Mouse (Mus musculus): ENCODE data around the gene Vwa5b1. TPM values are rescaled to one million over a fixed set of nuclear protein-coding genes. Genes with fewer than 3 reads are reported as not detected.
A peak's percentile ranks its signal among the peaks of the same experiment; 100 is the strongest.

Gene Vwa5b1
- 1 to 10 TPM; 3.0 to 6.3 (median 4.0) TPM for total RNA-seq (2022)

DNA sequence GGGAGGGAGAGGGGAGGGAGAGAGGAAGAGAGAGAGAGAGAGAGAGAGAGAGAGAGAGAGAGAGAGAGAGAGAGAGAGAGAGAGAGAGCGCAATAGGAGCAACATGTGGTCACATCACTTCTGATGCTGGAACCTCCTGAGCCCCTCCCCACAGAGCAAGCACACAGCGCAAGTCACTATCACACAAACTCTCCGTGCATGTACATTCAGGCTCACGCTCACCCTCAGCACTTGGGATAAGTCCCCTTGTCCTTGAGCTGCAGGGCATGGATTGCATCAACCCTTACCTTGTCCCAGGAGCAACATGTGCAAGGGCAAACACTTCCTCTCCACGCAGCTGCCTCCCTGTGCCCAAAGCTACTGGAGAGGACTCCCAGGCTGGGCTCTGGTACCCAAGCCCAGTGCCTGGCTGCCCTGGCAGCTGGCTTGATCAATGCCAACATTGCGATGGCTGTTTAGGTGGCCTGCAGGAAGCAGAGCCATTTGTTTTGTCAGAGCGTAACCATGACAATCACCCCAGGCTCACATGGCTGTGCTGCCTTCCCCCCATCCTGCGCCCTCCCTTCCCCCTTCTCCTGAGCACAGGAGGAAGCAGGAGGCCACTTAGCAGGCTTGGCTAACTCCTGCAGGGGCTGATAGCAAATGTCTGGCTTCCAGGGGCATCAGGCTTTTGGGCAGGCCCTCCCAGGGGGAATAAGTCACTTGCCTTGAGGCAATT lies at the start of gene Vwa5b1:
TSS of gene Vwa5b1 (minus strand) at position 457 of the 718 bp plus-strand sequence.
- no peak for DNase-seq (ENCODE audit: low spot score in 2 of 2)

DNA sequence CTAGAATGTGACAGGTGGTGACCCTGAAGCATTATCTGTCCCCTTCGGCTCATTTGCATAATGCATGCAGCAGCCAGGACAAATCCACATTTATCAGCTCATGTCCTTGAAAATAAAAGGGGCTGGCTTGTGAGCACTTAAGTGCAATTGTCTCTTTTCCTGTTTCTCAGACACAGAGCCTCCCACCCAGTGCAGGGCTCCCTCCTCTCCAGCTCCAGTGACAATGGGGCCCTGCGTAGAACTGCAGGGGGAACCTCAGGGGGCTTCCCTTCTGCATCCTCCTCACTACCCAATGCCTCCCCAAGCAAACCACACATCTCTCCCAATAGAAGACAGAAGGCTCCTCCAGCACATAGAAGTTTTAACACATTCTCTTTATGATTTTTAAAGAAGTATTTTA lies 47.1 kb upstream of the Vwa5b1 start:
- no peak for DNase-seq (ENCODE audit: low spot score in 2 of 2)

- no peak for DNase-seq (ENCODE audit: low spot score in 2 of 2)
These were observed 44.4 kb upstream of the Vwa5b1 start for GRCm38 (mm10) chr4:138680124-138680523.

DNA sequence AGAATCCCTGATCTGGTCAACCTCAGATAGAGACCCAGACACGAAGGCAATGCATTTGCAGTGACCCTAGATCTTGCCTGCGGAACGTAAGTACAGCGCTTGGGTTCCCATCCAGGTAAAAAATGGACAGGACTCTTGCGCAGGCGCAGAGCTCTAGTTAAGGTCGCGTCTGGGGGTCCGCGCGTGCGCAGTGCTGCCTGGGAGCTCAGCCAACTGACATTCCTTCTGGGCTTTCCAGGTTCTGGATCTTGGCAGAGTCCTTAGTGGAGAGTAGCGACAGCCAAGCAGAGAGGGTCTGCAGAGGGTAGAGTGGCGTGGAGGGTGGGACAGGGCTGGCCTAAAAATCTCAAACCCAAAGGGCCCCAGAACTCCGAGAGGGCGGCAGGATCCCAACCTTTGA lies 41.9 kb upstream of the Vwa5b1 start:
- DNase-seq (ENCODE audit: low spot score in 2 of 2), result peak; percentile 54 to 63

DNA sequence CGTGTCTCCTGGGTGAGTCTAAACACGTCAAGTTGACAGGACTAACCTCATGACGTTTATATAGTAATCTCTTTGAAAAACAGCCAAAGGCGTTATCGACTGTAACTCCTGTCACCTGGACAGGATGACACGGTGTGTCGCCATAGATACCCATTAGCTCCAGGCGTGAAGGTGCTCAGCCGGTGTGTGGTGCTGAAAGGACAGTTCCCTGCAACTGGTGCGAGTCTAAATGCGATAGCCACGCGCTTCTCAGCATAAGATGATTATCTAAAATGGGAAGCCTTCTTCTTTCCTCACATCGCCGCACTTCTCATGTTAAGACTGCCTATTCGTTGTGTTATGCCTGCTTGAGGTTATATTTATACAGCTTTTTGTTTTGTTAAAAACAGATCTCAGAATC lies 40.8 kb upstream of the Vwa5b1 start:
- no peak for DNase-seq (ENCODE audit: low spot score in 2 of 2)

- no peak for DNase-seq (ENCODE audit: low spot score in 2 of 2)
These were observed 36.5 kb upstream of the Vwa5b1 start for GRCm38 (mm10) chr4:138672160-138672559.

GRCm38 (mm10) chr4:138670093-138670889 lies 34.6 kb upstream of the Vwa5b1 start:
- no peak for DNase-seq (ENCODE audit: low spot score in 2 of 2)

GRCm38 (mm10) chr4:138666521-138666920 lies 30.8 kb upstream of the Vwa5b1 start:
- DNase-seq (ENCODE audit: low spot score in 2 of 2), result no peak

GRCm38 (mm10) chr4:138659936-138660602 lies 24.4 kb upstream of the Vwa5b1 start:
- DNase-seq (ENCODE audit: low spot score in 2 of 2), result peak in 1 of 2 experiments; percentile 81

- DNase-seq (ENCODE audit: low spot score in 2 of 2), result no peak
These were observed 17.4 kb upstream of the Vwa5b1 start for GRCm38 (mm10) chr4:138653056-138653455.

DNA sequence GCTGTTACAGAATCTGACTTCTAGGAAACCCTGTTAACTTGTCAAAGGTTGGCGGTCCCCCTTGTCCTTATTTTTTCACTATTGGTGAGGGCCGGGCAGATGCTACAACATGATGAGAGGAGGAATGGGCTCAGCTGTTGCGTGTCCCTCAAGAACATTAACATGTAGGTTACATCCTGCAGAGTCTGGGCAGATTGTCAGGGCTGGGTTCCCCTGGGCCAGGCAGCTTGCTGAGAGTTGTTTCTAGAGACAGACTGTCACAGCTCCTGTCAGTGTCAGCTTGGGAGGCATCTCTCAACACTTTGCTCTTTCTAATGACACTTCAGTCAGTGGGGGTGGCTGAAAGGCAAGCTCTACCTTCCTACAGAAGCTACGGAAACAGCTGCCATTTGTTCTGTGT lies 16.2 kb upstream of the Vwa5b1 start:
- no peak for DNase-seq (ENCODE audit: low spot score in 2 of 2)

- DNase-seq (ENCODE audit: low spot score in 2 of 2), result no peak
These were observed 12.5 kb upstream of the Vwa5b1 start for GRCm38 (mm10) chr4:138648096-138648635.

DNA sequence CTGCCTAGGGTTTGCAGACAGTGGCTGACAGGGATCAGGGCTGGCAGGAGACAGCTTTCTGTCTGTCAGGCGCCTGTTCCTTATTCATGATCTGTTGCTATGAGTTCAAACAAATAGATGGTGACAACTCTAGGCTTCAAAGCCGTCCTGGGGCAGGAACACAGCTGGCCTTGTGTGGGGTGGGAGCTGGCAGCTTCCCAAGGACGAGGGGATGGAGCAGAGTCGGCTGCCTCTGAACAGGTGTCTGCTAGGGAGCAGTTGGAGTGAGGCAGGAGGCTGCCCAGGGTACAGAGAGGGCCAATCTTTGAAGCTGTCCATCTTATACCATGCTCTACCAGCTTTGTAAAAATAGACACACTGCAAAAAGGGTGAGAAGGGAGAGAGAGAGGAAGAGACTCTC lies 6.6 kb upstream of the Vwa5b1 start:
- no peak for DNase-seq (ENCODE audit: low spot score in 2 of 2)

- DNase-seq (ENCODE audit: low spot score in 2 of 2), result no peak
These were observed 445 bp upstream of the Vwa5b1 start for GRCm38 (mm10) chr4:138636146-138636511.

GRCm38 (mm10) chr4:138628256-138628655 lies 7.4 kb downstream of the Vwa5b1 start:
- no peak for DNase-seq (ENCODE audit: low spot score in 2 of 2)

DNA sequence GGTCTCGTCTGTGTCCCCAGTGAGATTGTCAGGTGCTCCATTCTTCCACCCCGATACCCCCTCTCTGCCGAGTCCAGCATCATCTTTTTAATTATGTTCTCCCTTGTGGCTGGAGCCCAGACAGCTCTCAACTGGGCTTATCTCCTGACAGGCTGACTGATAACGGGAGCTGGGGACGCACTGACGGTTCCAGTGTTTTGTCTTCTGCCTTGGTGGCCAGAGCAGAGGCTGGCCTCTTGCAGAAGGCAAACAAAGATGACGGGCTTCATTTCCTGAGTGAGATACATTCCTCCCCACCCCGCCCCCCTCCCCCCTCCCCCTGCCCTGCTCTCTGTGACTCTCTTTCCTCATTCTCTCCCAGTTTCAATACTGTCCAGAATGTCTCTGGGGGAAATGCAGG lies 21.2 kb downstream of the Vwa5b1 start:
- no peak for DNase-seq (ENCODE audit: low spot score in 2 of 2)

GRCm38 (mm10) chr4:138601926-138602325 lies 33.8 kb downstream of the Vwa5b1 start:
- DNase-seq (ENCODE audit: low spot score in 2 of 2), result no peak

- DNase-seq (ENCODE audit: low spot score in 2 of 2), result peak in 1 of 2 experiments; percentile 45
These were observed 37.8 kb downstream of the Vwa5b1 start for GRCm38 (mm10) chr4:138597904-138598347.

DNA sequence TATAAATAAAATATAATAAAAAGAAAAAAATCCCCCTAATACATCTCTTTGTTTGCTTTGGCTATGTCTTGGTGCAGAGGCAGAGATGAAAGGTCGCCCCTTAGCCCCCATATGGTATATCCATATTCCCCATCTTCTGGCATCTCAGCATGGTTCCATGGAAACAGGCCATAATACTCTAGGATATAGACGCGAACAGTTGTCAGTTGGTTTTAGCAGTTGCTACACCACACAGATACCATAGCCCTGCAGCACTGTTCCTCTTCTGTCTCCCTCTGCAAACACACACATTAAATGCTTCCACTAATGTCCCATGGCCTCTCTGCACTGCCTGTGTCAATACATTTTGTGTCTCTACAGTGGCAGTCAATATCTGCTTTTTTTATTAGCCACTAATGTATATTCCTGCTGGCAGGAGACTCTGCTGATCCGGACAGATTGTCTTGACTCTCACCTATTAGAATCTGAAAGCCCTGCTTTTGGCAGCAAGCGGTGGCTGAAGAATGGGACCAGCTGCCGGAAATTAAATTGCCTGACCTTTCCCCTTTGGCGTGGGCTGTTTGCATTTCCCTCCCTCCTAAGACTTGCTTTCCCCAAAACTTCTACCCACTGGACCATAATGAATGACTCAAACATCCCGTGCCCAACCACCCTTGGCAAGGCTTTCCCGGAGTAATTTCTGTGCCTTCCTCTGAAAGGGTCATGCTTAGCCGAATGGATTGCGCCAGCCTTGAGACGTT lies 39.1 kb downstream of the Vwa5b1 start:
- no peak for DNase-seq (ENCODE audit: low spot score in 2 of 2)

GRCm38 (mm10) chr4:138584946-138585345 lies 50.7 kb downstream of the Vwa5b1 start:
- no peak for DNase-seq (ENCODE audit: low spot score in 2 of 2)

DNA sequence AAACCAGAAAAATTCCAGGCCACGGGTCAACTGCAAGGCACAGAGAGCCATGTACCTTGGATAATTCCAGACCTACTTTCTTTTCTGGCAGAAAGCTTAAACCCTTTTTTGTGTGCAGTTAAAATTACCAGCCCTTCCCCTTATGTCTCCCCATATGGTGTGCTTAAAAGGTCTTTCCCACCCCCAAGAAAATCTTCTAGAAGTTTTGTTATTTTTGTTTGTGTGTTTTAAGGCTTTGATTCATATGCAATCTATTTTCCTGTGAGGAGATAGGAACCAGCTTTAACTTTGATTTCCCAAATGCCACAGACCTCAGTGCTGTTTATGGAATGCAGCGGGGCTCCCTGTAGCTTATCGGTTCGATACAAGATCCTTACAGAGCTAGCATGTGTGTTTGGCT lies 53.2 kb downstream of the Vwa5b1 start:
- DNase-seq (ENCODE audit: low spot score in 2 of 2), result no peak
